Mouse (Mus musculus) embryonic fibroblast, embryonic 13.5 days (primary cell): ENCODE results near the gene Gtf2ird1.

Source experiments
- CTCF ChIP-seq: IDR thresholded peaks from 2 replicates; pipeline ENCODE4 v1.5.1; 2011; ENCODE audit warnings: mild to moderate bottlenecking, control low read depth, low read length, moderate library complexity, borderline replicate concordance; ENCODE audit not compliant: insufficient read depth
- POLR2A ChIP-seq: IDR thresholded peaks from 2 replicates; pipeline ENCODE4 v1.6.1; 2011; ENCODE audit warnings: low read depth, mild to moderate bottlenecking, control low read depth, low read length, moderate library complexity

GRCm38 (mm10) chr5:134375256-134375655 lies 81.3 kb downstream of the Gtf2ird1 start:
- TF ChIP-seq CTCF (no peak), POLR2A (no peak)
